Mouse (Mus musculus) heart, adult 2 months (tissue): ENCODE results near the gene Ppard. TPM values are rescaled to one million over a fixed set of nuclear protein-coding genes. Genes with fewer than 3 reads are reported as not detected.

ENCODE experiments used
- DNase-seq, 2 experiments: peaks; one replicate each; pipeline ENCODE4 v3.0.0; 2021
- H3K27ac ChIP-seq: fragments of 200-600 bp; 2 replicates; pipeline ENCODE4 v1.8.1; 2022
- H3K27me3 ChIP-seq: fragments of 200-500 bp; 2 replicates; pipeline ENCODE4 v1.6.1; 2012; ENCODE audit warnings: mild to moderate bottlenecking, low read length, inconsistent platforms, mixed read lengths; ENCODE audit not compliant: control insufficient read depth, insufficient read depth
- H3K36me3 ChIP-seq: fragments of 200-500 bp; 2 replicates; pipeline ENCODE4 v1.6.1; 2012; ENCODE audit warnings: low read length, inconsistent platforms; ENCODE audit not compliant: control insufficient read depth, insufficient read depth
- H3K4me1 ChIP-seq: fragments of 200-500 bp; 2 replicates; pipeline ENCODE4 v1.6.1; 2011; ENCODE audit warnings: low read length; ENCODE audit not compliant: control insufficient read depth, insufficient read depth
- H3K4me3 ChIP-seq: fragments of 200-600 bp; 2 replicates; pipeline ENCODE4 v1.8.1; 2022
- H3K79me2 ChIP-seq: fragments of 200-500 bp; replicated peaks from 2 replicates; pipeline ENCODE4 v1.6.1; 2012; ENCODE audit warnings: mild to moderate bottlenecking, inconsistent platforms, low read length, moderate library complexity, mixed read lengths; ENCODE audit not compliant: control insufficient read depth, insufficient read depth
- H3K9ac ChIP-seq: fragments of 200-500 bp; 2 replicates; pipeline ENCODE4 v1.6.1; 2012; ENCODE audit warnings: low read depth, mild to moderate bottlenecking, control low read depth, inconsistent platforms, low read length, mixed read lengths
- CTCF ChIP-seq: fragments of 200-600 bp; IDR thresholded peaks from 2 replicates; pipeline ENCODE4 v1.8.1; 2022; ENCODE audit warnings: antibody characterized with exemption, mild to moderate bottlenecking, moderate library complexity
- EP300 ChIP-seq: fragments of 200-500 bp; IDR thresholded peaks from 2 replicates; pipeline ENCODE4 v1.6.1; 2011; ENCODE audit warnings: low read depth, low read length, control low read depth; ENCODE audit not compliant: insufficient read depth
- POLR2A ChIP-seq: fragments of 200-500 bp; IDR thresholded peaks from 2 replicates; pipeline ENCODE4 v1.6.1; 2011; ENCODE audit warnings: mild to moderate bottlenecking, low read depth, low read length, control low read depth; ENCODE audit not compliant: insufficient read depth
- WGBS: fragments of 180-500 bp; shearing (Covaris S2); methylation state at CpG from one replicate; pipeline ENCODE4 v1.1.7; 2018; 5-methylcytosine and 5-hydroxymethylcytosine counted together
- intact Hi-C: fragments of 180-260 bp; cut with DNase I; formaldehyde crosslinking; loops from one replicate; pipeline ENCODE4 v1.15.1; 2025
- polyA plus RNA-seq: library from polyadenylated mRNA; depleted of rRNA; stranded (reverse); fragments of >200 nt; gene quantifications from 2 replicates; pipeline ENCODE4 v1.2.3, GENCODE M21; 2012
- total RNA-seq, 2 experiments: library from RNA; stranded (reverse); gene quantifications; 2 replicates each; pipeline ENCODE4 v1.2.3; 2021

Gene Ppard
- total and polyA plus RNA-seq, 3 experiments = 31.5 to 35.9 (median 33.0) TPM

- no peak for TF ChIP-seq EP300
- TF ChIP-seq CTCF = no peak
- no peak for TF ChIP-seq POLR2A
- DNase-seq = no peak
- WGBS = 76% methylated on average over 7 of the region's 7 CpGs
- Histone ChIP-seq H3K27ac (peak overlapping the region; percentile 38), H3K9ac (no peak overlapping the region), H3K79me2 (no peaks in the 10 kb centered on the region), H3K36me3 (no peaks in the 10 kb centered on the region), H3K4me1 (0 out of 2 replicates have a peak, but pooled peaks cover 3% of the 10 kb centered on the region), H3K4me3 (no peak overlapping the region), H3K27me3 (no peaks in the 10 kb centered on the region)
- intact Hi-C loops = no loop called here
These were observed 108.1 kb downstream of the Ppard start for GRCm38 (mm10) chr17:28340578-28340977.

- Histone ChIP-seq H3K36me3 (no peaks in the 10 kb centered on the region), H3K27ac (peak overlapping the region; percentile 38), H3K4me3 (no peak overlapping the region), H3K27me3 (no peaks in the 10 kb centered on the region), H3K79me2 (no peaks in the 10 kb centered on the region), H3K9ac (peak overlapping the region; percentile 40; the same call in 1 of the 2 replicates), H3K4me1 (0 out of 2 replicates have a peak, but pooled peaks cover 3% of the 10 kb centered on the region)
- intact Hi-C loops = no loop called here
- 17% methylated on average over 22 of the region's 26 CpGs for WGBS
- DNase-seq = peak; percentile 81 to 84
- no peak for TF ChIP-seq CTCF
- TF ChIP-seq POLR2A = no peak
- no peak for TF ChIP-seq EP300
These were observed 108.6 kb downstream of the Ppard start for GRCm38 (mm10) chr17:28341091-28341490.

- DNase-seq = peak in 1 of 2 experiments; percentile 38
- Histone ChIP-seq H3K4me1 (peaks cover 6% of the 10 kb centered on the region), H3K9ac (no peak overlapping the region), H3K36me3 (no peaks in the 10 kb centered on the region), H3K27me3 (no peaks in the 10 kb centered on the region), H3K79me2 (no peaks in the 10 kb centered on the region), H3K27ac (no peak overlapping the region; the same call in 1 of the 2 replicates), H3K4me3 (no peak overlapping the region)
- TF ChIP-seq CTCF (no peak), EP300 (no peak), POLR2A (no peak)
- intact Hi-C loops = no loop called here
- WGBS = 33% methylated on average over 4 of the region's 4 CpGs
These were observed 111.6 kb downstream of the Ppard start for GRCm38 (mm10) chr17:28344050-28344607.

- DNase-seq = no peak
- no peak overlapping the region for H3K4me3 ChIP-seq
- no peaks in the 10 kb centered on the region for H3K27me3 ChIP-seq
- WGBS = 72% methylated on average over 3 of the region's 3 CpGs
- intact Hi-C loops = no loop called here
- peaks cover 6% of the 10 kb centered on the region for H3K4me1 ChIP-seq
- H3K9ac ChIP-seq = no peak overlapping the region
- no peak for TF ChIP-seq POLR2A
- no peak for TF ChIP-seq CTCF
- TF ChIP-seq EP300 = no peak
- peak overlapping the region; percentile 17; the same call in 1 of the 2 replicates for H3K27ac ChIP-seq
- no peaks in the 10 kb centered on the region for H3K36me3 ChIP-seq
- H3K79me2 ChIP-seq = no peaks in the 10 kb centered on the region
These were observed 112.2 kb downstream of the Ppard start for GRCm38 (mm10) chr17:28344670-28345069.

- 32% methylated on average over 8 of the region's 8 CpGs for WGBS
- H3K27ac ChIP-seq = peak overlapping the region; percentile 53
- no peak overlapping the region; the same call in 1 of the 2 replicates for H3K9ac ChIP-seq
- DNase-seq = peak in 1 of 2 experiments; percentile 23
- no peaks in the 10 kb centered on the region for H3K36me3 ChIP-seq
- peaks cover 6% of the 10 kb centered on the region for H3K4me1 ChIP-seq
- H3K4me3 ChIP-seq = no peak overlapping the region; the same call in 1 of the 2 replicates
- TF ChIP-seq POLR2A (no peak), EP300 (no peak), CTCF (no peak)
- intact Hi-C loops = no loop called here
- no peaks in the 10 kb centered on the region for H3K27me3 ChIP-seq
- no peaks in the 10 kb centered on the region for H3K79me2 ChIP-seq
These were observed 112.8 kb downstream of the Ppard start for GRCm38 (mm10) chr17:28345271-28345721.

GRCm38 (mm10) chr17:28345882-28346281 is 113.4 kb downstream of the Ppard start:
- H3K36me3 ChIP-seq = no peaks in the 10 kb centered on the region
- H3K27me3 ChIP-seq = no peaks in the 10 kb centered on the region
- H3K4me1 ChIP-seq = peaks cover 6% of the 10 kb centered on the region
- peak; percentile 20 for TF ChIP-seq CTCF
- TF ChIP-seq POLR2A = no peak
- H3K79me2 ChIP-seq = no peaks in the 10 kb centered on the region
- no peak overlapping the region; the same call in 1 of the 2 replicates for H3K9ac ChIP-seq
- intact Hi-C loops = no loop called here
- H3K27ac ChIP-seq = peak overlapping the region; percentile 53
- peak; percentile 51 to 61 for DNase-seq
- WGBS = 31% methylated on average over 10 of the region's 10 CpGs
- no peak overlapping the region for H3K4me3 ChIP-seq

- Histone ChIP-seq H3K27ac (no peak overlapping the region), H3K9ac (no peak overlapping the region), H3K36me3 (no peaks in the 10 kb centered on the region), H3K27me3 (no peaks in the 10 kb centered on the region), H3K4me3 (no peak overlapping the region), H3K79me2 (no peaks in the 10 kb centered on the region), H3K4me1 (peaks cover 2% of the 10 kb centered on the region)
- DNase-seq = no peak
- intact Hi-C loops = no loop called here
- WGBS = 79% methylated on average over 10 of the region's 10 CpGs
- no peak for TF ChIP-seq POLR2A
- no peak for TF ChIP-seq EP300
- TF ChIP-seq CTCF = no peak
These were observed 114.8 kb downstream of the Ppard start for GRCm38 (mm10) chr17:28347327-28347726.
